Mouse (Mus musculus) embryo, embryonic 9.5 days (tissue): ENCODE results near the gene BC005537.

Experiments
- DNase-seq: peaks from one replicate; pipeline ENCODE4 v3.0.0-alpha.2; 2017; ENCODE audit errors: extremely low spot score

Gene BC005537

DNA sequence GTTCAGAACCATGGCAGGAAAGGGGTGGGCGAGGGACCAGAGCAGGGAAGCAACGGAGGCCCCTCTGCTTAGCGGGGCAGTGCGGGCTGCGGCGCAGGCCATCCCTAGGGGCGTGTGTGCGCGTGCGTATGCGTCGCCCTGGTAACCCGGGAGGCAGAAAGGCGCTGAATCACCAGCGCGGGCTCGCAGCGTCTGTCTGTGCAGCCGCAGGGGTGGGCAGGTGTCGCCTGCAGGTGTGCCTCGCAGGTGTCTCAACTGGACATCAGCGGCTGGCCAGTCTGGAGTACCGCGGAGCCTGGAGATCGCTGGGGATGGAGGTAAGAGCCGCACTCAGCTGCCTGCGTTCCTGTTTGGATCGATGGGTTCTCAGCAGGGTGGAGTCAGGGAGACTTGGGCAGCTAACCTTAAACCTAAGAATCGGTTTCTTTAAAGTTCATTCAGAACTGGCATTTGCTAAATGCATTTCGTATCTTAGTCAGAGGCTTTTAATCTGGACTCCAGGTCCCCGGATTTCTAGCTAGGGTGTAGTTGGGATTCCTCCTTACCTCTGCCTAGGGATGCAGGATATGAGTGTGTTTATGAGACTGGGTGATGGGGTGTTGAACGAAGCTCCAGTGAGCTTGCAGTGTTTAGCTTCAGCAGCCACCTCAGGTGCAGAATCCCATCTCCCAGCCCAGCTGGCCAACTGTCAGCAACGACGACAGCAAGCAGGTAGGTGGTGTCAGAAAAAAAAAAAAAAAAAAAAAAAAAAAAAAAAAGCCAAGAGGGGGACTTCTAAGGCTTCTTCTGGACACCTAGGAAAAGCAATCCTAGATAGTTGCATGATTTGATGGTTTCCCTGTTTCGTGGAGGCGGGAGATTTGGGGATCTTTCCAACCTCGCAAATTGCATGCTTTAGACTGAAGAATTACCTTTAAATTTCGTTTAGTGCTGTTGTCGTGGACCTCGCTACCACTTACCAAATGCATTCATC lies 43.8 kb downstream of the BC005537 start, which contains the start of gene D130043K22Rik:
TSS of gene D130043K22Rik (plus strand) at position 153 of the 973 bp plus-strand sequence.
- DNase-seq = peak; percentile 72

DNA sequence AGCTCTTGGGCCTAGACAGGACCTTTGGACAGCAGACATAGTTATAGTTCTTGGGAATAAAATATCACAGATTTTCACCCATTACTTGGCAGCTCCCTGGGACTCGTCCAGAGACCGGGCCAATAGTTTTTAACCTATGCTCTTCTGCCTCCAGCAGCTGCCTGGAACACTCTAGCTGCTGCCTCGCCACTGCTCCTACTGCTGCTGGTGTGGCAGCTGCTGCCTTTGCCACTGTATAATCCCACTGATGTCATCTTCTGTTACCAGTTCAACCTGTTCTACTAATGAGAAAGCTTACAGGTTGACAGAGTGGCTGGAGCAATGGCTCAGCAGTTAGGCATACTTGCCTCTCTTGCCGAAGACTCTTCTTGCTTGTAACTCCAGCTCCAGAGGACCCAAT lies 47.9 kb downstream of the BC005537 start:
- DNase-seq = no peak

DNA sequence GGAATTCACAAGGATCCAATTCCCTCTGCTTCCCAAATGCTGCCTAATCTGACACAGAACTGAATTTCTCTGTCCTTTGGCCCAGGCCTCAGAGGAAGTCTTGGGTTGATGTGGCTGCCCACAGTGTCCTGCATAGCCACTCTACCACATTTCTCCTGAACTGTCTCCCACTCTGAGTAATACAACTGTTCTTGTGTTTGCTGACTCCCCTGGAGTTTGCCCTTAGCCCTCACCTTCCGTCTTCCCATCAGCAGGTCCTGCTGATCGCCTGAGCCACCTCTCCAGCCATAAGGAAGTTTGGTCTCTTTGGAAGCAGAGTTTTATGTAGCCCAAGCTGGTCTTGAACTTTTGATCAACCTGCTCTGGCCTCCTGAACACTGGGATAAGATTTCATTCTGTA lies 50.5 kb downstream of the BC005537 start:
- DNase-seq = no peak

DNA sequence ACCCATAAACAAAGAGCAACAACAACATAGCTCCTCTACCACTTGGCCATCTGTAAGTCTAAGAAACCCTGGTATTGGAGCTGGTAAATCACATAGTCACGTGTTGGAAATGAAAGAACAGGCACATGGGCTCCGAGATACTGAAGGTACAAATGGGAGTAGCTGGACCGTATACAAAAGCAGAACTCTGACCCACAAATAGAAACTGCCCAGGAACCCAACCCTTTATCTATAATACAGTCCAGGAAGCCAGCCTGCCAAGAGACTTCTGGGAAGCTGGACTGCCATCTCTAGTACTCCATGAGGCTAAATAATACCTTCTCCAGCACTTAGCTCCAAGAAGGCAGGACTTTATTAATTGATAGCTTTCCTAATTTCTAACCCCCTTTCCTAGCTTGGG lies 51.1 kb downstream of the BC005537 start:
- no peak for DNase-seq

DNA sequence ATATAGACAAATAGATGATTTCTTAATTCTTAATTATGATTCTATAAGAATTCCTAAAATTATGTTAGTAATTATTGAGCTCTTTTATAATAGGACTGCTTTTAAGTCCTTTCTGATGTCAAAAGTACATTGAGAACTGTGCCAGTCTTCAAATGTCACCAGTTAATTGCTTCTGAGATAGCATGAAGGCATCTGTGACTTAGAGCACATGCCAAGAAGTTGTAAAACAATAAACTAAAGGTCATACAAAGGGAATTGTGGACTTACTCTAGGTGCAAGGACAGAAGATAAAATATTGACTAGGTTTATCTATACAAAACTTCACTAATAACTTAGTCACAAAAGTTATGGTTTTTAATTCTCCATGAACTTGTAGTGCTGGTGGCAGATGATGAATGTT lies 57.7 kb downstream of the BC005537 start:
- DNase-seq = no peak

DNA sequence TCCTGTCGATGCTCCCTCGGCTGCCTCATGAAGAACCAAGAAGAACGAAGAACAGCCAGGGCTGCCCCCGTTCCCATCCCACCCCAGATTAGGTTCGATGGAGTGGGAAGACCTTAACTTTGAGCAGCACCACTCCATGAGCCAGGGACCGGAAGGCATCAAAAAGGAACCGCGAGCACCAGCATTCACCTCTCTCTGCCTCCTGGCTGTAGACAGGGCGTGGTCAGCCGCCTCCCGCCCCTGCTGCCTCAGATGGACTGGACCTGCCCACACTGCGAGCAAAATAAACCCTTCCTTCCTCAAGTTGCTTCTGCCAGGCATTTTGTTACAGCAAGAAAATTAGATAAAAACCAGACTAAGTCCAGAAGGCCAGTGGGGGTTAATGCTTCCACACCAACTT lies 59.6 kb downstream of the BC005537 start:
- DNase-seq = no peak

DNA sequence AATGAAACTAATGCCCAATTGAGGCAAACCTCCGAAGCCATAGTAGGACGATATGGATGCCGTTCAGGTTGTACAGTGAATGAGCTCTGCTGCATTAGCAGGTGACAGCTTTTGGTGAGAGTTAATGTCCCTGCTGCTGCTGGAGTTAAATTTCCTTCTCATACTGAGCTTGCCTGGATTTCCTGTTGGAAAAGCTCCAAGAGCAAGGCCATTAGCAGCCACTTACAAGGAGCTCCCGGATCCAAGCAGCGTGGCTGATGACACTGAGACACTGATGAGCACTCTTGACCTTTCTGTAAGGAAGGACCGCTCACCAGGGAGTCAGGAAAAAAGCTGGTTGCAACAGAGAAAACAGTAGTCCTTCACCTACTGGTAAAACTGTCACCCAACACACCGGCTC lies 60.6 kb downstream of the BC005537 start:
- DNase-seq = no peak

DNA sequence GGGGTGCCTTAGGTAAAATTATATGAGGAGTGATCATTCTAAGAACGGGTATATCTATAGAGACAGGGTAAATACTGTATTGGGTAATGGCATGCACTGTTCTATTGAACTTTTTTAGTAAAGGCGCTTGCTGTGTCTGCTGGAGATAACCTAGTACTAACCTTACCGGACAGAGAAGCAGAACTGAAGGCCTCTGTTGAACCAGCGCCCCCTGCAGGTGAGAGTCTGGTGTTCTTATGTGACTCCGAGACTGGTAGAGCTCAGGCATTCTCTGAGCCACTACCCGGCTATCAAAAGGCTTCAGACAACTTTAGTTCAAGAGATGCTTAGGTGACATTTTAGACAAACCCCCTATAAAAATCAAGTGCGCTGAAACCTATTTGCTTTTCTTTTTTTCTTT lies 61.1 kb downstream of the BC005537 start:
- peak; percentile 17 for DNase-seq
